Mouse (Mus musculus) myocyte (in vitro differentiated cells): ENCODE measurements around the gene Ppp2r3a.

Source experiments
- MYOG ChIP-seq, 3 experiments: IDR thresholded peaks; one replicate each; pipeline ENCODE4 v1.6.1; 2011; ENCODE audit warnings: control low read depth in 2 of 3, low read depth in 2 of 3, mild to moderate bottlenecking in 2 of 3; ENCODE audit not compliant: insufficient read length in 2 of 3, control insufficient read depth in 1 of 3, insufficient read depth in 1 of 3
- POLR2A ChIP-seq: IDR thresholded peaks from one replicate; pipeline ENCODE4 v1.6.1; 2011; ENCODE audit warnings: low read depth, mild to moderate bottlenecking, control low read depth, moderate library complexity; ENCODE audit not compliant: insufficient read length
- REST ChIP-seq: IDR thresholded peaks from one replicate; pipeline ENCODE4 v1.6.1; 2011; ENCODE audit warnings: mild to moderate bottlenecking, control low read depth, moderate library complexity; ENCODE audit not compliant: insufficient read depth, insufficient read length
- TCF12 ChIP-seq: IDR thresholded peaks from one replicate; pipeline ENCODE4 v1.6.1; 2011; ENCODE audit warnings: mild to moderate bottlenecking, control low read depth; ENCODE audit not compliant: poor library complexity, insufficient read depth, severe bottlenecking
- TCF3 ChIP-seq: IDR thresholded peaks from one replicate; pipeline ENCODE4 v1.6.1; 2011; ENCODE audit warnings: low read depth, control low read depth; ENCODE audit not compliant: insufficient read length
- USF1 ChIP-seq: IDR thresholded peaks from one replicate; pipeline ENCODE4 v1.6.1; 2011; ENCODE audit warnings: low read depth, mild to moderate bottlenecking, control low read depth, moderate library complexity

DNA sequence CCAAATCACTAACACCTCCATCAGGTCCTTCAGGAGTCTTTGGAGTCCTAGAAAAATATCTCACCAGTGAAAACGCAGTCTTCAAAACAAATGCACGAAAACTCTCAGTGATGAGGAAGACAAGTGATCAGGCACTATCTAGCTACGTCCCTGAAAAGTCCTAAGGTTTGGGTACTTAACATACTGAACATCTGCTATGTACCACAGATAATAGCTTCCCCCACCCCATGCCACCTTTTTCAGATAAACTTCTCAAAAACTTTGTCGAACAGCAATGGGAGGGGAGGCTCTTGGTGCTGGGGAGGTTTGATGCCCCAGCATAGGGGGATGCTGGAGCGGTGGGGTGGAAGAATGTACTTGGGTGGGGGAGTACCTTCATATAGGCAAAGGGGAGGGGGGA, 6.1 kb downstream of the Ppp2r3a start:
- TF ChIP-seq MYOG (IDR thresholded peaks at IDR 0.05; ENCODE audit: control insufficient read depth in 1 of 3, insufficient read depth in 1 of 3, insufficient read length in 2 of 3, low read depth in 2 of 3) (no peak), POLR2A (no peak), REST (no peak), USF1 (no peak), TCF3 (no peak), TCF12 (no peak)
